Mouse (Mus musculus) Patski (cell line): ENCODE data around the gene Mycbpap. TPM values are rescaled to one million over a fixed set of nuclear protein-coding genes. Genes with fewer than 3 reads are reported as not detected.

Experiments
- ATAC-seq: fragments of 100-300 bp; one replicate; pipeline ENCODE4 v1.8.0; 2021
- CTCF ChIA-PET: fragments of 350-600 bp; sonication (Branson Sonifier 250); formaldehyde crosslinking; loops from one replicate; lab custom pipeline; 2022; ENCODE audit warnings: inconsistent platforms; lab: Charles Lee
- POLR2A ChIA-PET: fragments of 350-600 bp; sonication (Branson Sonifier 250); formaldehyde crosslinking; loops from one replicate; lab custom pipeline; 2022; ENCODE audit warnings: antibody characterized with exemption, inconsistent platforms; lab: Charles Lee
- DNase-seq: peaks from one replicate; pipeline ENCODE4 v3.0.0-alpha.2; 2011; ENCODE audit warnings: low read depth, low spot score
- H3K27me3 ChIP-seq: fragments of 371-371 bp; one replicate; pipeline ENCODE4 v1.5.1; 2021
- CTCF ChIP-seq: fragments of 100-300 bp; IDR thresholded peaks from one replicate; pipeline ENCODE4 v1.5.1; 2021
- in situ Hi-C: fragments of 300-500 bp; cut with MboI; formaldehyde crosslinking; loops from 3 replicates; pipeline ENCODE4 v1.11.1; 2018; ENCODE audit warnings: low pct_unique_long_range_greater_than_20kb, mixed read lengths
- polyA plus RNA-seq: library from polyadenylated mRNA; unstranded; gene quantifications from one replicate; pipeline ENCODE4 v1.2.3, GENCODE M21; 2021

Gene Mycbpap
- polyA plus RNA-seq, 1 experiment from 2014 or later, result 1.3 TPM

DNA sequence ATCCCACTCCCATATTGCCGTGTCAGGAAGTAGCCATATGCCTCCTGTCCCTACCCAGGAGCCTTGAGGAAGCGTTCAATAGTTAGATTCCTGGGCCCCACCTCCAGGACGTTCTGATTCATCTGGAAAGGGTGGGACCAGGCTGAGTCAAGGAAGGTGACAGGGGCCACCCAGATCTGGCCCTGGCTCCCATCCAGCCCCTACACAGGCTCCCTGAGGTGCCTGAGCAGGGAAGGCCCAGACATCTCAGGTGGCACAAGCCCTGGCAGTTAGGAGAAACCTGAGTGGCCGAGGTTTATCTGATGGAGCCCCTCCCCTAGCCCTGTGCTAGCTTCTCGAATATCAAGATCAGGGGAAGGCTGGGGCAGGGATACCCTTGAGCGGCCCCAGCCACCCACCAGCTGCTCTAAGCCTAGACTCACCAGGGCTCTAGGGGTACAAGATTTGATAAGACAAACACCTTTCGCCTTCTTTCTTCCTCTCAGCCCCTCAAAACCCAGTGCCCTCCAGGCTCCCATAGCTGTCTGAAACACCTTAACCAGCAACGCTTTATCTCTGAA, 17.3 kb upstream of the Mycbpap start:
- no peaks in the 10 kb centered on the region for H3K27me3 ChIP-seq
- DNase-seq (no peak), ATAC-seq (no peak)
- no peak for TF ChIP-seq CTCF
- POLR2A ChIA-PET, result no interaction called here
- CTCF ChIA-PET, result interaction anchor here (1.0 to 1.9 kb wide), 4 partner anchors 10 to 134 kb away, joined by 3 to 4 read pairs (median 4); partner anchors contain the start of genes Lrrc59, Rsad1 and Spata20
- in situ Hi-C loops, result loop anchor here (5.0 kb wide), 1 partner anchor 37 kb away; no protein-coding TSS in a partner anchor

- CTCF ChIA-PET, result interaction anchor here (1.1 to 1.8 kb wide), 2 partner anchors 33 to 47 kb away, joined by 3 to 8 read pairs; partner anchors contain the start of genes Epn3 and Spata20
- DNase-seq (no peak), ATAC-seq (no peak)
- POLR2A ChIA-PET, result interaction anchor here (1.1 kb wide), 1 partner anchor 21 kb away, joined by 3 read pairs; no protein-coding TSS in a partner anchor
- no peak for TF ChIP-seq CTCF
- no peaks in the 10 kb centered on the region for H3K27me3 ChIP-seq
- in situ Hi-C loops, result no loop called here
These were observed 11.6 kb upstream of the Mycbpap start for GRCm38 (mm10) chr11:94533171-94533570.

DNA sequence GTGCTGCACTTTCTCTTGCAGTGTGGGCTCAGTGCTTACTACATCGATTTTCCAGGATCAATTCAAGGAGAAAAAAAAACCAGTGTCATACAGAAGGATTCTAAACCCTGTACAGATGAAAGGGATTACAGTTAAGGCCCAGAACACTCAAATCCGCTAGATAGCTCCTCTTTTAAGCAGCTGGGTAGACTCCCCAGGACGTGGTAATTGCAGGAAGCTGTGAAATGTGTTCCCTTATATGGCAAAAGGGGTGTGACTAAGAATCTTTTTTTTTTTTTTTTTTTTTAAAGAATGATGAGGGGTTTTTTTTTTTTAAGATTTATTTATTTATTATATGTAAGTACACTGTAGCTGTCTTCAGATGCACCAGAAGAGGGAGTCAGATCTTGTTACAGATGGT, 7.3 kb upstream of the Mycbpap start:
- H3K27me3 ChIP-seq, result no peaks in the 10 kb centered on the region
- POLR2A ChIA-PET, result no interaction called here
- ATAC-seq (no peak), DNase-seq (no peak)
- CTCF ChIA-PET, result interaction anchor here (0.8 kb wide), 1 partner anchor 11 kb away, joined by 3 read pairs; no protein-coding TSS in a partner anchor
- no peak for TF ChIP-seq CTCF
- in situ Hi-C loops, result no loop called here

GRCm38 (mm10) chr11:94526171-94526879, 4.8 kb upstream of the Mycbpap start:
- ATAC-seq (no peak), DNase-seq (no peak)
- no peaks in the 10 kb centered on the region for H3K27me3 ChIP-seq
- CTCF ChIA-PET, result interaction anchor here (0.9 to 1.1 kb wide), 2 partner anchors 13 to 26 kb away, joined by 3 read pairs; partner anchors contain the start of gene Epn3
- TF ChIP-seq CTCF, result no peak
- POLR2A ChIA-PET, result no interaction called here
- in situ Hi-C loops, result no loop called here

DNA sequence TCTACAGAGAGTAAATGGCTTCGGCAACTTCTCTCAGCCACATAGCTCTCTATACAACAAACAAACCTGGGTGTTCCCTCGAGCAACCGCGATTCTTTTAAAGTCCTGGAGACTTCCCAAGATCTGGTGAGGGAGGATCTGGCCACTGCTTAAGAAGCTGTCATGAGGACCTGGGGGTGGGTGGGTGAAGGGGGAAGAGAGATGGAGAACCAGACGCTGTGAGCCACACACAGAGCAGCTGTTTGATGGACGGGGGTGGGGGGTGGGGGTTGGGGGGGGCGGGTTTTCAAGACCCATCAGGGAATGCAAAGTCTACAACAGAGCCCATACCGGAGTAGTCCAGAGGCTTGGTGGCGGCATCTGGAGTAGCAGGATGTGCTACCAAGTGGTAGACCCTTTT, 8.1 kb downstream of the Mycbpap start:
- CTCF ChIA-PET, result interaction anchor here (0.9 to 2.7 kb wide), 4 partner anchors 10 to 36 kb away, joined by 3 to 8 read pairs (median 3); partner anchors contain the start of genes Epn3 and Rsad1
- no peak for TF ChIP-seq CTCF
- in situ Hi-C loops, result no loop called here
- no peaks in the 10 kb centered on the region for H3K27me3 ChIP-seq
- POLR2A ChIA-PET, result interaction anchor here (1.7 kb wide), 1 partner anchor 13 kb away, joined by 4 read pairs; the partner anchor contains the start of gene Epn3
- DNase-seq (no peak), ATAC-seq (no peak)

DNA sequence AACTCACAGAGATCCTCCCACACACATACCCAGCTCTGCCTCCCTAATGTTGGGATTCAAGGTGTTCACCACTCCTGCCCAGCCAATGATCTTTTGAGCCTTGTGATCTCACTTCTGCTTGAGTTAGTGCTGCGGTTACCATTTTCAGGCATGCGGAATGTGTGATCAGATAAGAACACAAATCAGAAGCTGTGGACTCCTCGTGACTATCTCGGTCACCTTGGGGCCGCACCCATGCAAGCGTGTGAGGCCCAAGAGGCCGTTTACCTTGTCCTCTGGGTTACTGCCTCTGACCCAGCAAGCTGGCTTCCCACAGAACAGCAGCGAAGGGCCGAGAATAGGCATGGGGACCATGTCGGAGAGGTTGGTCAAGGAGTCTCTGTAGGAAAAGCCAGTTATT, 12.6 kb downstream of the Mycbpap start:
- ChIA-PET POLR2A (no interaction called here), CTCF (interaction anchor here (2.0 kb wide), 1 partner anchor 9 kb away, joined by 6 read pairs; the partner anchor contains the start of gene Epn3)
- H3K27me3 ChIP-seq, result no peaks in the 10 kb centered on the region
- no peak for ATAC-seq
- in situ Hi-C loops, result no loop called here
- DNase-seq, result no peak
- TF ChIP-seq CTCF, result no peak

- H3K27me3 ChIP-seq, result no peaks in the 10 kb centered on the region
- POLR2A ChIA-PET, result no interaction called here
- no peak for TF ChIP-seq CTCF
- CTCF ChIA-PET, result interaction anchor here (2.5 kb wide), 1 partner anchor 15 kb away, joined by 10 read pairs; the partner anchor contains the start of gene Spata20
- ATAC-seq (no peak), DNase-seq (no peak)
- in situ Hi-C loops, result loop anchor here (5.0 kb wide), 1 partner anchor 36 kb away; no protein-coding TSS in a partner anchor
These were observed 20.1 kb downstream of the Mycbpap start for GRCm38 (mm10) chr11:94501482-94501881.

DNA sequence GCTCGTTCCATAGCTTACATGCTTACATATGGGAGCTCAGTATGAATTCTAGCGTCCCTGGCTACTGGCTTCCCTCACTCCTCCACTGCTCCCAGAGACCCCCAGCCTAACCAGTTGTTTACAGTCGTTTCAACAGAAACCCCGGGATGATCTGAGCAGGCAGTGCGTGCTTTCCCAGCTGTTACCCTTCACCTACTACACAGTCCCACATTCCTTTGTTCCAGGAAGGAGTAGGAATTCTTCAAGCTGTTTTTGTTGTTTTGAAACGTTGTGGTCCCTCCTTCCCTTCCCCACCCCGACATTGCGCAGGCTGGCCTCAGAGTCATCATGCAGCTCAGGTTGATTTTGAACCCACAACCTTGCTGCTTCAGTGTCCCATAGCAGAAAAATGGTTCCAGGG, 21.2 kb downstream of the Mycbpap start:
- in situ Hi-C loops, result loop anchor here (5.0 kb wide), 1 partner anchor 37 kb away; no protein-coding TSS in a partner anchor
- DNase-seq, result no peak
- no peaks in the 10 kb centered on the region for H3K27me3 ChIP-seq
- POLR2A ChIA-PET, result interaction anchor here (0.8 to 1.5 kb wide), 6 partner anchors 9 to 48 kb away, joined by 3 to 5 read pairs (median 4); no protein-coding TSS in a partner anchor
- no peak for ATAC-seq
- CTCF ChIA-PET, result interaction anchor here (1.0 to 2.5 kb wide), 11 partner anchors 9 to 211 kb away, joined by 3 to 10 read pairs (median 4); partner anchors contain the start of genes Rsad1 and Spata20
- no peak for TF ChIP-seq CTCF

- POLR2A ChIA-PET, result interaction anchor here (0.8 to 1.5 kb wide), 7 partner anchors 9 to 178 kb away, joined by 3 to 5 read pairs (median 4); partner anchors contain the start of gene Luc7l3
- CTCF ChIA-PET, result interaction anchor here (1.2 to 2.5 kb wide), 9 partner anchors 10 to 170 kb away, joined by 3 to 10 read pairs (median 4); partner anchors contain the start of genes Rsad1 and Spata20
- no peak for ATAC-seq
- TF ChIP-seq CTCF, result no peak
- in situ Hi-C loops, result loop anchor here (5.0 kb wide), 1 partner anchor 38 kb away; no protein-coding TSS in a partner anchor
- H3K27me3 ChIP-seq, result no peaks in the 10 kb centered on the region
- no peak for DNase-seq
These were observed 21.8 kb downstream of the Mycbpap start, which contains the start of gene Epn3 for GRCm38 (mm10) chr11:94499661-94500152. Gene Epn3, minus strand, starts transcription at chr11:94499974.

DNA sequence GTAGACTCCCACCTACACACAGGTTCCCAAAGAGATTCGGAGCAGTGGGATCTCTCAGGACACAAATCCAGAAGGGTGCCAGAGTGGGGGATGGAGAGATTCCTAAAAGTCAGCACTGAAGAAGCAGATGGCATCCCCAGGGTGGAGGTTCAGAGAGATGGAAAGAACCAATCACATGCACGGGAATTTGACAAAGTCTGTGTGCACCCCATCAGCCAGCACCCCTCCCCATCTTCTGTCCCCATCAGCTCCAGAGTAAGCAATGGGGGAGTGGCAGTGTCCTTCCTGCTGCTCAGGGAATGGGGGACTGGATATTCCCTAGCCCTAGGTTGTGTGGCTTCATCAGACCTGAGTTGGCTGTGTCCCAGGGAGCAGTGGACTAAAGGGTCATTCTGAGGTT, 22.5 kb downstream of the Mycbpap start:
- TF ChIP-seq CTCF, result no peak
- POLR2A ChIA-PET, result interaction anchor here (1.0 to 1.5 kb wide), 2 partner anchors 44 to 177 kb away, joined by 3 to 5 read pairs; partner anchors contain the start of gene Luc7l3
- DNase-seq, result no peak
- CTCF ChIA-PET, result interaction anchor here (1.3 to 2.1 kb wide), 4 partner anchors 10 to 25 kb away, joined by 4 to 8 read pairs (median 5); no protein-coding TSS in a partner anchor
- ATAC-seq, result no peak
- H3K27me3 ChIP-seq, result no peaks in the 10 kb centered on the region
- in situ Hi-C loops, result no loop called here
